Mouse (Mus musculus): Measurements from ENCODE around the gene C87414.
"Not testable (repeated sequence)": the region's sequence is repeated elsewhere in the genome, so short reads cannot be mapped to it uniquely, and the experiment has no call there.

Gene C87414

GRCm38 (mm10) chr5:93671451-93671850 is at the start of gene C87414:
Gene C87414, minus strand, starts transcription at chr5:93671551.
- DNase-seq (ENCODE audit: extremely low read depth, insufficient read length, low spot score): not testable (repeated sequence)

- DNase-seq (ENCODE audit: extremely low read depth, insufficient read length, low spot score): not testable (repeated sequence)
These were observed 13.3 kb upstream of the C87414 start for GRCm38 (mm10) chr5:93684661-93685060.
